Mouse (Mus musculus) embryonic fibroblast, embryonic 13.5 days (primary cell): Measurements from ENCODE around the gene Amer2. TPM values are rescaled to one million over a fixed set of nuclear protein-coding genes. Genes with fewer than 3 reads are reported as not detected.

Source experiments
- H3K27ac ChIP-seq: 2 replicates; pipeline ENCODE4 v1.5.1; 2012; ENCODE audit warnings: low read length, control low read depth, inconsistent platforms; ENCODE audit not compliant: insufficient read depth
- H3K4me1 ChIP-seq: 2 replicates; pipeline ENCODE4 v1.6.1; 2011; ENCODE audit warnings: low read length; ENCODE audit not compliant: control insufficient read depth, insufficient read depth
- H3K4me3 ChIP-seq: 2 replicates; pipeline ENCODE4 v1.5.1; 2011; ENCODE audit warnings: mild to moderate bottlenecking, control low read depth, low read length; ENCODE audit not compliant: insufficient read depth
- CTCF ChIP-seq: IDR thresholded peaks from 2 replicates; pipeline ENCODE4 v1.5.1; 2011; ENCODE audit warnings: mild to moderate bottlenecking, control low read depth, low read length, moderate library complexity, borderline replicate concordance; ENCODE audit not compliant: insufficient read depth
- POLR2A ChIP-seq: IDR thresholded peaks from 2 replicates; pipeline ENCODE4 v1.6.1; 2011; ENCODE audit warnings: low read depth, mild to moderate bottlenecking, control low read depth, low read length, moderate library complexity
- polyA plus RNA-seq: library from polyadenylated mRNA; stranded (reverse); fragments of >200 nt; gene quantifications from 2 replicates; pipeline ENCODE4 v1.2.4, GENCODE M21; 2011; ENCODE audit warnings: low read depth; ENCODE audit not compliant: missing spikeins, insufficient read length

The Amer2 gene
- polyA plus RNA-seq, 1 experiment, result 1.2 TPM

DNA sequence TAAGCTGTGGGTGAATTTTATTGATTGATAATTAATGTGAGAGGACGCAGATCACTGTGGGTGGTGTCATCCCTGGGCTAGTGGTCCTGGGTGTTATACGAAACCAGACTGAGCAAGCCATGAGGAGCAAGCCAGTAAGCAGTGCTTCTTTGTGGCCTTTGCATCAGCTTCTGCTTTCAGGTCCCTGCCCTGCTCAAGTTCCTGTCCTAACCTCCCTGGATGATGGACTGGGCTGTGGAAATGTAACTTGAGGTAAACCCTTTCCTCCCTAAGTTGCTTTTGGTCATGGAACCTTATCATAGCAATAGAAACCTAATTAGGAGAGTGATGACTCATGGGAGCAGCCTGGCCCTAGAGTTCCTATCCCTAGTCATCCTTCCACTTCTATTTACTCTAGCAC is 59.1 kb downstream of the Amer2 start:
- Histone ChIP-seq H3K4me1 (peaks cover 26% of the 10 kb centered on the region), H3K27ac (peak overlapping the region; percentile 9; the same call in 1 of the 2 replicates), H3K4me3 (no peak overlapping the region)
- TF ChIP-seq POLR2A, result no peak
- no peak for TF ChIP-seq CTCF

DNA sequence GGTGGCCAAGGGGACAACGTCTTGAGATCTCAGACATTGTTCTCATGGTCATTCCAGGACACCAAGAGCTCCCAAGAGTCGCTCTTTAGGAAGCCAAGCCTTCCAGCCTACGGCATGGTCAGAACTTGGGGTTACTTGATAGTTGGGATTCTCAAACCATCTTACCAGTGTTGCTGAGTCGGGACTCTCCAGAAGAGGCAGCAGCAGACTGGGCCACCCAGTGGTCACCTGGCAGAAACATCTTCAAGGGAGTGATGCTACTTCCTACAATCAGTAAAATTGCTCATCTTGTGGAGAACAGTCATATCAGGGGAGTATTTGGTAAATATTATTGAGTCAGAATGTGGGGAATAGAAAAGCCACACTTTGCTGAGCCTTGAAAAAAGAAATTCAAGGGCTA is 62.5 kb downstream of the Amer2 start:
- Histone ChIP-seq H3K4me3 (no peak overlapping the region), H3K27ac (no peak overlapping the region), H3K4me1 (peaks cover 8% of the 10 kb centered on the region)
- TF ChIP-seq CTCF, result peak; percentile 13; the same call in 1 of the 2 replicates
- TF ChIP-seq POLR2A, result no peak

DNA sequence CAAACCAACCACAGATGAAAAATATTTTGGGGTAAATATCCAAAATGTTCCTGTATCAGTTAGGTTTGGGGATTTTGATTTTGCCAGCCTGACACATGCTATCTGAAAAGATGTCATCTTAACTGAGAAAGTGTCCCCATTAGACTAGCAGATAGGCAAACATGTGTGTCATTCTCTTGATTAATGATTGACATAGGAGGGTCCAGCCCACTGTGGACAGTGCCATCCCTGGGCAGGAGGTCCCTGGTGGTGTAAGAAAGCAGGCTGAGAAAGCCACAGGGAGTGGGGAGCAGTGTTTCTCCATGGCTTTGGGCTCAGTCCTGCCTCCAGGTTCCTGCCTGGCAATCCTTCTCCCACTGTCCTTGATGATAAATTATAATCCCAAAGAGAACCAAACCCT is 63.3 kb downstream of the Amer2 start:
- TF ChIP-seq CTCF (no peak), POLR2A (no peak)
- H3K4me1 ChIP-seq, result peaks cover 8% of the 10 kb centered on the region
- no peak overlapping the region for H3K27ac ChIP-seq
- no peak overlapping the region for H3K4me3 ChIP-seq

Other genes with a start within 250 kb of the Amer2 start
- 0.09 and 0.12 TPM in 2 replicates for gene Atp8a2, start 176.1 kb upstream of the Amer2 start, polyA plus RNA-seq
- not detected in 2 replicates for gene Nupl1, start 121.8 kb upstream of the Amer2 start, polyA plus RNA-seq
- 56.7 and 80.4 TPM in 2 replicates for gene Gm49336, start 121.8 kb upstream of the Amer2 start, polyA plus RNA-seq
- 88.1 and 93.8 TPM in 2 replicates for gene Mtmr6, start 108.0 kb upstream of the Amer2 start, polyA plus RNA-seq